Mouse (Mus musculus) myocyte (in vitro differentiated cells): ENCODE results near the gene Cdt1.

Source experiments
- POLR2A ChIP-seq: IDR thresholded peaks from one replicate; pipeline ENCODE4 v1.6.1; 2011; ENCODE audit warnings: low read depth, mild to moderate bottlenecking, control low read depth, moderate library complexity; ENCODE audit not compliant: insufficient read length
- TCF3 ChIP-seq: IDR thresholded peaks from one replicate; pipeline ENCODE4 v1.6.1; 2011; ENCODE audit warnings: low read depth, control low read depth; ENCODE audit not compliant: insufficient read length

- TF ChIP-seq POLR2A (no peak), TCF3 (no peak)
These were observed 21.6 kb upstream of the Cdt1 start for GRCm38 (mm10) chr8:122546066-122546755.
